Mouse (Mus musculus) c-Kit-positive CD71-positive TER-119-positive erythroid progenitor cells, embryonic 14.5 days (primary cell): Measurements from ENCODE around the gene St7.

Source experiments
- DNase-seq: peaks from one replicate; pipeline ENCODE4 v3.0.0-alpha.2; 2013; ENCODE audit warnings: low spot score

Gene St7

GRCm38 (mm10) chr6:17949103-17949502, 256.4 kb downstream of the St7 start:
- DNase-seq, result no peak

- no peak for DNase-seq
Observed at GRCm38 (mm10) chr6:17951779-17952178, 259.0 kb downstream of the St7 start.

GRCm38 (mm10) chr6:17963455-17963854, 270.7 kb downstream of the St7 start:
- no peak for DNase-seq

GRCm38 (mm10) chr6:17968467-17969144, 275.9 kb downstream of the St7 start:
- no peak for DNase-seq

- no peak for DNase-seq
Observed at GRCm38 (mm10) chr6:17969815-17970214, 277.1 kb downstream of the St7 start.

GRCm38 (mm10) chr6:17971393-17971792, 278.7 kb downstream of the St7 start:
- no peak for DNase-seq

- DNase-seq, result no peak
Observed at GRCm38 (mm10) chr6:17974416-17974815, 281.7 kb downstream of the St7 start.

GRCm38 (mm10) chr6:17977165-17977564, 284.4 kb downstream of the St7 start:
- no peak for DNase-seq

GRCm38 (mm10) chr6:17978324-17978723, 285.6 kb downstream of the St7 start:
- no peak for DNase-seq

- no peak for DNase-seq
Observed at GRCm38 (mm10) chr6:17978881-17979280, 286.1 kb downstream of the St7 start.

- DNase-seq, result no peak
Observed at GRCm38 (mm10) chr6:17979361-17979760, 286.6 kb downstream of the St7 start.

- DNase-seq, result no peak
Observed at GRCm38 (mm10) chr6:17990173-17991028, 297.7 kb downstream of the St7 start.

- no peak for DNase-seq
Observed at GRCm38 (mm10) chr6:17991625-17992024, 298.9 kb downstream of the St7 start.
